Mouse (Mus musculus): Measurements from ENCODE around the gene Uox. TPM values are rescaled to one million over a fixed set of nuclear protein-coding genes. Genes with fewer than 3 reads are reported as not detected.

Uox gene
- polyA plus RNA-seq, 1 experiment from 2014 or later = not detected

DNA sequence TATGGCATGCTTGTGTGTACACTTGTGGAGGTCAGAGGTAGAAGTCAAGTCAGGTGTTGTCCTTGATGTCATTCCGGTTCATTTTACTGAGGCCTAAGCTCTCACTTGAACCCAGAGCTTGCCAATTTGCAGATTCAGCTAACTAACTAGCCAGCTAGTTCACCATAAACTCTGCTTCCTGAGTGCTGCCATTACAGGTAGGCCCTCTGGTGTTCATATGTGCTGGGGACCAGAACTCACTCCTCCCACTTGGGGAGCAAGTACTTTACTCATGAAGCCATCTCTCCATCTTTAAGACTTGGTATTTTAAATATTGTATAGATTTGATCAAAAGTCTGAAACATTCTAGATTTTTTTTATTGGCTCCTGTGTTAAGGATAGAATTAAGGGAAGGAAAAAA, 13.7 kb upstream of the Uox start:
- WGBS (ENCODE audit: insufficient replicate concordance) = 68% methylated on average over 1 of the region's 1 CpGs
- Histone ChIP-seq H3K4me1 (ENCODE audit: control insufficient read depth, insufficient read depth, low read length) (0 out of 2 replicates have a peak, but pooled peaks cover 5% of the 10 kb centered on the region), H3K4me2 (no peak overlapping the region), H3K9me3 (replicated peaks; ENCODE audit: control insufficient read depth, low read length) (no peaks in the 10 kb centered on the region), H3K27ac (ENCODE audit: low read depth, low read length) (no peak overlapping the region), H3K36me3 (ENCODE audit: control insufficient read depth, insufficient read depth, low read length) (no peaks in the 10 kb centered on the region), H3K9ac (ENCODE audit: low read depth, low read length) (no peak overlapping the region), H3K27me3 (ENCODE audit: control insufficient read depth, insufficient read depth, low read length) (0 out of 2 replicates have a peak, but pooled peaks cover 2% of the 10 kb centered on the region), H3K4me3 (ENCODE audit: low read depth, low read length) (no peak overlapping the region)
- ATAC-seq (replicated peaks; ENCODE audit: insufficient number of reproducible peaks, low FRiP score, low TSS enrichment) = no peak

DNA sequence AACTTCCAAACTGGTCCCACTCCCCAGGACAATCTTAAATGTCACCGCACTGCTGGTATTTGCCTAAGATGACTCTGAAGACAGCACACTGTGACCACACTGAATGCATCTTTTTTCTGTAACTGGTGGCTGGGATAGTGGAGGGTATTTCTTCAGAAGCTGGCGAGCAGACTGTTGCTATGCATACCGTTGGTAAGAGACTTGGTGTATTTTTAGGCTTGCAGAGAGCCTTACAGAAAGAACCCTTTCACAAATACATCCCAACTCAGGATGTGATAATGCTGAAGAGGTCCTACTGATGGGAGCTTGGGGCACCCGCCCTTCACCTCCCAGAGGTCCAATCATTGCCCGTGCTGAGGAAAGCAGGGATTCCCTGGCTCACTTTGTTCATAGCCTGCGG, 12.7 kb upstream of the Uox start:
- ATAC-seq (replicated peaks; ENCODE audit: insufficient number of reproducible peaks, low FRiP score, low TSS enrichment) = no peak
- Histone ChIP-seq H3K4me3 (ENCODE audit: low read depth, low read length) (no peak overlapping the region), H3K36me3 (ENCODE audit: control insufficient read depth, insufficient read depth, low read length) (no peaks in the 10 kb centered on the region), H3K27me3 (ENCODE audit: control insufficient read depth, insufficient read depth, low read length) (0 out of 2 replicates have a peak, but pooled peaks cover 2% of the 10 kb centered on the region), H3K4me2 (no peak overlapping the region), H3K27ac (ENCODE audit: low read depth, low read length) (no peak overlapping the region), H3K9me3 (replicated peaks; ENCODE audit: control insufficient read depth, low read length) (no peaks in the 10 kb centered on the region), H3K9ac (ENCODE audit: low read depth, low read length) (no peak overlapping the region), H3K4me1 (ENCODE audit: control insufficient read depth, insufficient read depth, low read length) (0 out of 2 replicates have a peak, but pooled peaks cover 5% of the 10 kb centered on the region)
- WGBS (ENCODE audit: insufficient replicate concordance) = 54% methylated on average over 6 of the region's 6 CpGs

DNA sequence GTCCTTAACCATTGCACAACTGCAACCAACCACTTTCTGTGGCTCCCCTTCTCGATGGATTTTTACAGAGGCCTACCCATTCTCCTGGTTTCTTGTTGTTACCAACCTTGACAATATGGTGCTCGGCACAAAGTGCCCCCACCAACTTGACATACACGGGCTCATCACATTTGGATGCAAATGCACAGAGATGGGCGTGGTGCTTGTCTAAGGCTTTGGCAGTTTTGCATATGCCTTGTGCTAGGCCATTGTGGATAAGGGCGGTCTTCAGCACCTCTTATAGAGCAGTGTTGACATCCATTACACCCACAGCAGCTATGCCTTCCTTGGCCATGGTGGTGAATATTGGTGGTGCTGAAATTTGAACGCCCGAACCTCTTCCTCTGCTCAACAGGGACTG, 7.3 kb upstream of the Uox start:
- 81% methylated on average over 7 of the region's 7 CpGs for WGBS (ENCODE audit: insufficient replicate concordance)
- H3K27ac ChIP-seq (ENCODE audit: low read depth, low read length) = no peak overlapping the region
- ATAC-seq (replicated peaks; ENCODE audit: insufficient number of reproducible peaks, low FRiP score, low TSS enrichment) = no peak

DNA sequence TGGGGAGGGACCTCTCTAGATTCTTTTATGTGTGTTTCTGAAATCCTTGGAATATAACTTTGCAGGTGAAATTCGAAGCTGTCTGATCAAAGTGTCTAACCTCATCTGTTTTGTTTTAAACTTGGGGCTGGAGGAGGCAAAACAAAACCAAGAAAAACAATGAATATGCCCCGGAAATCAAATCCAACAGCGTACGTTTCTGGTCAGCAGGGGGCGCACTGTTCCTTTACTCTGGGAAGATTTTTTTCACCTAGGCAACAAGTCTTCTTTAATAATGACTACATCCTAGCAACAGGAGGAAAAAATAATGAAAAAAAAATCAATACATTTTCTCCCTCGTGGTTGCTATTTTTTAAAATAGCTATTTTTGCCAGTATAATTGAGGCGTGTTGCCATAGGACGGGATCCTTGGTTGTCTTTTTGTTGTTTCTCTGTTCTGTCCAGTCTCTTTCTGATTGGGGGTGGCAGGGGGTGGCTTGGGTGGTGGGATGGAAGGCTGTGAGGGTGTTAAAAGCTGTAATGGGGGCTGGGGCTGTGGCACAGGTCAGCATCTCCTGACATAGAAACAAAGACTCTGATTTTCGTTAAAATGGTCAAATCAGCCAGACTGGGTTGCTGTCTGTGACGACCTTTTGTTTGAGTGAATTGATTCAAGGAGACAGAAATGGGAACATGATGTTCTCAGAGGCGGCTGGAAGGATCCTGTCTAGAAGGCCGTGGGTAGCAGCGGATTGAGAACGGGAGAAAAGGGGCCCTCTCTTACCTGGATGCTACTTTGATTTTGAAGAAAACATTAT, 5.8 kb upstream of the Uox start:
- no peak for ATAC-seq (replicated peaks; ENCODE audit: insufficient number of reproducible peaks, low FRiP score, low TSS enrichment)
- H3K4me1 ChIP-seq (ENCODE audit: control insufficient read depth, insufficient read depth, low read length) = no peaks in the 10 kb centered on the region
- H3K9ac ChIP-seq (ENCODE audit: low read depth, low read length) = no peak overlapping the region
- H3K27ac ChIP-seq (ENCODE audit: low read depth, low read length) = no peak overlapping the region
- WGBS (ENCODE audit: insufficient replicate concordance) = 39% methylated on average over 14 of the region's 14 CpGs
- H3K27me3 ChIP-seq (ENCODE audit: control insufficient read depth, insufficient read depth, low read length) = no peaks in the 10 kb centered on the region
- H3K4me3 ChIP-seq (ENCODE audit: low read depth, low read length) = no peak overlapping the region
- H3K36me3 ChIP-seq (ENCODE audit: control insufficient read depth, insufficient read depth, low read length) = no peaks in the 10 kb centered on the region
- H3K4me2 ChIP-seq = no peak overlapping the region
- H3K9me3 ChIP-seq (replicated peaks; ENCODE audit: control insufficient read depth, low read length) = no peaks in the 10 kb centered on the region

More for the DNA sequence above, 7.3 kb upstream of the Uox start:
- Histone ChIP-seq H3K4me1 (ENCODE audit: control insufficient read depth, insufficient read depth, low read length) (0 out of 2 replicates have a peak, but pooled peaks cover 3% of the 10 kb centered on the region), H3K4me3 (ENCODE audit: low read depth, low read length) (no peak overlapping the region), H3K36me3 (ENCODE audit: control insufficient read depth, insufficient read depth, low read length) (no peaks in the 10 kb centered on the region), H3K4me2 (no peak overlapping the region), H3K27me3 (ENCODE audit: control insufficient read depth, insufficient read depth, low read length) (no peaks in the 10 kb centered on the region), H3K9ac (ENCODE audit: low read depth, low read length) (no peak overlapping the region), H3K9me3 (replicated peaks; ENCODE audit: control insufficient read depth, low read length) (no peaks in the 10 kb centered on the region)

DNA sequence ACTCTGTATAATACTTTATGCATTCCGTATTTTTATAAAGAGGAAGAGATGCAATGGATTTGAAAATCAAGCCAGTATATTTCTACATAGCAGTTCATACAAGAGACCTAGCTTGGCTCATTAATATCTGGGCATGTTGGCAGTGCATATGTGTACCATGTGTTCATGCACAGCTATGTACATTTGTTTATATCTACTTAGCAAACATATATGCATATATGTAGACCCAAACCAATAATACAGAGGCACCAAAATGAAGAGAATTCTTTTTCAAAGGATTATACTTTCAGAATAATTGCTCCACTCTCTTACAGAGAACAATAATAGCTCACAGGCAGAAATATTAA, 5.2 kb upstream of the Uox start:
- no peak overlapping the region for H3K4me3 ChIP-seq (ENCODE audit: low read depth, low read length)
- no peak overlapping the region for H3K27ac ChIP-seq (ENCODE audit: low read depth, low read length)
- H3K9me3 ChIP-seq (replicated peaks; ENCODE audit: control insufficient read depth, low read length) = no peaks in the 10 kb centered on the region
- ATAC-seq (replicated peaks; ENCODE audit: insufficient number of reproducible peaks, low FRiP score, low TSS enrichment) = no peak
- H3K27me3 ChIP-seq (ENCODE audit: control insufficient read depth, insufficient read depth, low read length) = no peaks in the 10 kb centered on the region
- no peaks in the 10 kb centered on the region for H3K36me3 ChIP-seq (ENCODE audit: control insufficient read depth, insufficient read depth, low read length)
- H3K4me2 ChIP-seq = no peak overlapping the region
- H3K9ac ChIP-seq (ENCODE audit: low read depth, low read length) = no peak overlapping the region
- 88% methylated on average over 1 of the region's 1 CpGs for WGBS (ENCODE audit: insufficient replicate concordance)
- no peaks in the 10 kb centered on the region for H3K4me1 ChIP-seq (ENCODE audit: control insufficient read depth, insufficient read depth, low read length)

DNA sequence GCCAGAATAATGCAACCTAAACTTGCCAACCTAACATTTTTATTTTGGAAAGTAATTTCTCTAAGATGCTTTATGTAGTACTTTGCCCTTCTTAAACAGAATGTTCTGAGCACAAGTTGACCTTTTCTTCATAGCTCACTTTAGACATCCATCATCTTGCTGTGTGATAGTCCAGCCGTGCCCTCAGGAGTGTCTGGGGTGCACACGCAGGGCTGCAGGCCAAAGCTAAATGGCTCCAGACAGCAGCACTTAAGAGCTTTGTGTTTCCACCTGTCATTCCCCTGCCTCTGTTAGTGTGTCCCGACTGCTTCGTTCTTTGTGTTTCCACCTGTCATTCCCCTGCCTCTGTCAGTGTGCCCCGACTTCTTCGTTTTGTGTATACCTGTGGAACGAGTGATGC, 2.9 kb upstream of the Uox start:
- no peak overlapping the region for H3K4me2 ChIP-seq
- ATAC-seq (replicated peaks; ENCODE audit: insufficient number of reproducible peaks, low FRiP score, low TSS enrichment) = no peak
- no peaks in the 10 kb centered on the region for H3K36me3 ChIP-seq (ENCODE audit: control insufficient read depth, insufficient read depth, low read length)
- 59% methylated on average over 7 of the region's 7 CpGs for WGBS (ENCODE audit: insufficient replicate concordance)
- H3K4me1 ChIP-seq (ENCODE audit: control insufficient read depth, insufficient read depth, low read length) = no peaks in the 10 kb centered on the region
- no peak overlapping the region for H3K4me3 ChIP-seq (ENCODE audit: low read depth, low read length)
- no peak overlapping the region for H3K27ac ChIP-seq (ENCODE audit: low read depth, low read length)
- no peaks in the 10 kb centered on the region for H3K9me3 ChIP-seq (replicated peaks; ENCODE audit: control insufficient read depth, low read length)
- H3K9ac ChIP-seq (ENCODE audit: low read depth, low read length) = no peak overlapping the region
- H3K27me3 ChIP-seq (ENCODE audit: control insufficient read depth, insufficient read depth, low read length) = no peaks in the 10 kb centered on the region

DNA sequence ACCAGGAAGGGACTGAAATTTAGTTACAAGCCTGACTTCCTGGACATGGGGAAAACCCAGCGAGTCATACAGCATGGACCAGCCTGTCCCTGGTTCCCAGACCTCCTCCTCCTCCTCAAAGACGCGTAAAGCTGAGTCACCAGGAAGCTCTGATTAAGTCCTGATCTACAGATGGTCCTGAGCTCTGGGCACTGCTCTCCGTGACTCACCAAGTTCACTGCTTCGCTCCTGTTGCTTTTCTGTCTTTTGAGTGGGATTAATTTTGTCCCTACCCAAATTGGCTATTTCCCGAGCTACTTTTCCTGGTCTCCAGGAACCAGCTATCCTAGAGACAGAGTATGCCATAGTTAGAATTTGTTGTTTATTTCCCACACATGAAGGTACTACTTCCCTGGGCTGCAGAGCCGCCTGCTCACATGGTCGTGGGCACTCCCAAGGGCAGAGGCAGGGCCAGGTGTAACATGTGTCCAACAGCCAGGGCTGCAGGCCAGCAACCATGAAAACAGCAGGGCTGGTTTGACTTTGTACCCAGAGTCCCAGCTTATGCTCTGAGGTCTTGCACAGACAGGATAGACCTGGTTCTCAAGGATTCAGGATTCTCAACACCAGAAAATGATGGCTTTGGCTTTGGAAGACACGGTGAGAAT, 2.2 kb upstream of the Uox start:
- no peaks in the 10 kb centered on the region for H3K36me3 ChIP-seq (ENCODE audit: control insufficient read depth, insufficient read depth, low read length)
- H3K4me2 ChIP-seq = no peak overlapping the region
- H3K9ac ChIP-seq (ENCODE audit: low read depth, low read length) = no peak overlapping the region
- no peak overlapping the region for H3K4me3 ChIP-seq (ENCODE audit: low read depth, low read length)
- H3K4me1 ChIP-seq (ENCODE audit: control insufficient read depth, insufficient read depth, low read length) = no peaks in the 10 kb centered on the region
- H3K27ac ChIP-seq (ENCODE audit: low read depth, low read length) = no peak overlapping the region
- no peaks in the 10 kb centered on the region for H3K9me3 ChIP-seq (replicated peaks; ENCODE audit: control insufficient read depth, low read length)
- ATAC-seq (replicated peaks; ENCODE audit: insufficient number of reproducible peaks, low FRiP score, low TSS enrichment) = no peak
- 51% methylated on average over 9 of the region's 9 CpGs for WGBS (ENCODE audit: insufficient replicate concordance)
- H3K27me3 ChIP-seq (ENCODE audit: control insufficient read depth, insufficient read depth, low read length) = no peaks in the 10 kb centered on the region

DNA sequence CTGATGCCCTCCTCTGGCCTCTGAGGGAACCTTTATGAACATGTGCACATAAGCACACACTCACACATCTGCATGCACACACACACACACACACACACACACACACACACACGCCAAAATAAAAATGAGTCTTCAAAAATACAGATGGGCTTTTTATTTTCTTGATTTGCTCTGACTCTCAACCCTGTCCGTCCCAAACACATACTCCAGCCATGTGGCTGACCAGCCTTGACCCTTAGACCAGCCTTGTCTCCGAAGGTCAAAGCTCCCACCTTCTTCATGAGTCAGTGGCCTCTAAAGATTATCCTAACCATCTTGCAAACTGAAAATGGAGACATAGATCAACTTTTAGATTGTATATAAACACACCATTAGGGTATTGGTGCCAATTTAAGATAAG, 632 bp upstream of the Uox start:
- WGBS (ENCODE audit: insufficient replicate concordance) = 91% methylated on average over 3 of the region's 3 CpGs
- Histone ChIP-seq H3K4me1 (ENCODE audit: control insufficient read depth, insufficient read depth, low read length) (no peaks in the 10 kb centered on the region), H3K27me3 (ENCODE audit: control insufficient read depth, insufficient read depth, low read length) (no peaks in the 10 kb centered on the region), H3K9me3 (replicated peaks; ENCODE audit: control insufficient read depth, low read length) (no peaks in the 10 kb centered on the region), H3K36me3 (ENCODE audit: control insufficient read depth, insufficient read depth, low read length) (no peaks in the 10 kb centered on the region), H3K4me3 (ENCODE audit: low read depth, low read length) (no peak overlapping the region), H3K9ac (ENCODE audit: low read depth, low read length) (no peak overlapping the region), H3K4me2 (no peak overlapping the region), H3K27ac (ENCODE audit: low read depth, low read length) (no peak overlapping the region)
- no peak for ATAC-seq (replicated peaks; ENCODE audit: insufficient number of reproducible peaks, low FRiP score, low TSS enrichment)

DNA sequence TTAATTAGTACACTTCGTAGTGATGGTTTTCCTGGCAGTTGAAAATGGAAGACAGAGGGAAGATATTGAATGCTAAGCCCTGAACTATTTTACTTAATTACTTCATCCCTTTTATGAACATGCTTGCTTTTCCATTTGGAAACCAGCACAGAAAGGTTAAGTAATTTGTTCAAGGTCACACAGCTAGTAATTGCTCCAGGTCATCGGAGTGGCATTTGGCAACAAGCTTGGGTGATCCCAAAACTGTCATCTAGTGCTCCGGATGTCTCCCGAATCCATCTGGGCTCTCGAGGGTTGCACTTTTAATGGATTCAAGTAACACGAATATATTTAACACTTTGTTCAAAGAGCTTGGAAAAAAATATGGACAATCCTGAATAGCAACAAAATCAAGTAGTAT, 713 bp downstream of the Uox start:
- Histone ChIP-seq H3K4me2 (no peak overlapping the region), H3K4me3 (ENCODE audit: low read depth, low read length) (no peak overlapping the region), H3K4me1 (ENCODE audit: control insufficient read depth, insufficient read depth, low read length) (no peaks in the 10 kb centered on the region), H3K9ac (ENCODE audit: low read depth, low read length) (no peak overlapping the region), H3K27ac (ENCODE audit: low read depth, low read length) (no peak overlapping the region), H3K36me3 (ENCODE audit: control insufficient read depth, insufficient read depth, low read length) (no peaks in the 10 kb centered on the region), H3K9me3 (replicated peaks; ENCODE audit: control insufficient read depth, low read length) (no peaks in the 10 kb centered on the region), H3K27me3 (ENCODE audit: control insufficient read depth, insufficient read depth, low read length) (no peaks in the 10 kb centered on the region)
- no peak for ATAC-seq (replicated peaks; ENCODE audit: insufficient number of reproducible peaks, low FRiP score, low TSS enrichment)
- 85% methylated on average over 6 of the region's 6 CpGs for WGBS (ENCODE audit: insufficient replicate concordance)

All from heart, embryonic 11.5 days (tissue).